Mouse (Mus musculus) megakaryocyte, adult 5-6 weeks (primary cell): Measurements from ENCODE around the gene Commd2. TPM values are rescaled to one million over a fixed set of nuclear protein-coding genes. Genes with fewer than 3 reads are reported as not detected.

Source experiments
- ATAC-seq: 2 replicates; pipeline ENCODE4 v1.8.0; 2016; ENCODE audit warnings: mild to moderate bottlenecking, inconsistent platforms; ENCODE audit not compliant: poor library complexity, severe bottlenecking
- total RNA-seq, 2 experiments: library from RNA; stranded (forward) in 1 of 2; stranded (reverse) in 1 of 2; fragments of 153-499, 151-499 nt in 1 of 2; fragments of 221-1000, 200-1000 nt in 1 of 2; gene quantifications; 2 replicates each; pipeline versions ENCODE4 v1.2.3 to v1.2.4; 2015 to 2017

Commd2 gene
- total RNA-seq (2015) = 39.5 and 48.5 TPM in 2 replicates
- 16.6 and 16.9 TPM in 2 replicates for total RNA-seq (2017)

GRCm38 (mm10) chr3:57651231-57651864 is at the start of gene Commd2:
Gene Commd2 (minus strand): TSS chr3:57651715.
- peak; percentile 99 for ATAC-seq

- ATAC-seq = no peak
Measured at GRCm38 (mm10) chr3:57696779-57697178, 45.3 kb upstream of the Commd2 start.

- peak; percentile 79 for ATAC-seq
Measured at GRCm38 (mm10) chr3:57696249-57696648, 44.7 kb upstream of the Commd2 start.

GRCm38 (mm10) chr3:57692719-57693118 is 41.2 kb upstream of the Commd2 start, which contains the start of gene Ankub1:
Gene Ankub1 (minus strand): TSS chr3:57692799.
- ATAC-seq = no peak

- peak; percentile 77 for ATAC-seq
Measured at GRCm38 (mm10) chr3:57691772-57692171, 40.3 kb upstream of the Commd2 start.

- no peak for ATAC-seq
Measured at GRCm38 (mm10) chr3:57677786-57678185, 26.3 kb upstream of the Commd2 start.

GRCm38 (mm10) chr3:57674075-57674474 is 22.6 kb upstream of the Commd2 start:
- no peak for ATAC-seq

- ATAC-seq = peak; percentile 99
Measured at GRCm38 (mm10) chr3:57673586-57673985, 22.1 kb upstream of the Commd2 start.

- peak; percentile 84 for ATAC-seq
Measured at GRCm38 (mm10) chr3:57667054-57667723, 15.7 kb upstream of the Commd2 start.

- no peak for ATAC-seq
Measured at GRCm38 (mm10) chr3:57665880-57666279, 14.4 kb upstream of the Commd2 start.

- no peak for ATAC-seq
Measured at GRCm38 (mm10) chr3:57664682-57665081, 13.2 kb upstream of the Commd2 start.

- 0 out of 2 replicates have a peak, but pooled peaks have one; percentile 62 for ATAC-seq
Measured at GRCm38 (mm10) chr3:57663731-57664130, 12.2 kb upstream of the Commd2 start.

- ATAC-seq = no peak
Measured at GRCm38 (mm10) chr3:57658608-57659007, 7.1 kb upstream of the Commd2 start.

- no peak for ATAC-seq
Measured at GRCm38 (mm10) chr3:57653646-57654045, 2.1 kb upstream of the Commd2 start.

GRCm38 (mm10) chr3:57652485-57652884 is 970 bp upstream of the Commd2 start:
- ATAC-seq = no peak

- ATAC-seq = no peak
Measured at GRCm38 (mm10) chr3:57651865-57652259, 347 bp upstream of the Commd2 start.

GRCm38 (mm10) chr3:57643191-57643590 is 8.3 kb downstream of the Commd2 start:
- no peak for ATAC-seq

GRCm38 (mm10) chr3:57637596-57637995 is 13.9 kb downstream of the Commd2 start:
- no peak for ATAC-seq

GRCm38 (mm10) chr3:57634763-57635487 is 16.6 kb downstream of the Commd2 start:
- no peak for ATAC-seq

- no peak for ATAC-seq
Measured at GRCm38 (mm10) chr3:57626954-57627513, 24.5 kb downstream of the Commd2 start.

- peak; percentile 69 for ATAC-seq
Measured at GRCm38 (mm10) chr3:57625275-57625997, 26.1 kb downstream of the Commd2 start.
